Mouse (Mus musculus) limb, embryonic 11.5 days (tissue): ENCODE measurements at regions not wholly inside any gene's neighbourhood (a gene's known extent, or its start where the extent isn't known, plus 50 kb on each side); places are given as distances from the start of the nearest gene placed in this dataset.

Experiments used
- ATAC-seq: fragments of 200-750 bp; cut with Nextera tagmentation; 2 replicates; pipeline ENCODE4 v1.8.0; 2017; ENCODE audit warnings: low read depth; ENCODE audit not compliant: insufficient number of reproducible peaks, low FRiP score, low TSS enrichment
- DNase-seq: peaks from one replicate; pipeline ENCODE4 v3.0.0-alpha.2; 2015; ENCODE audit warnings: low spot score
- H3K27ac ChIP-seq: fragments of 300-500 bp; sonication (generic); replicated peaks from 2 replicates; pipeline ENCODE4 v1.5.1; 2014; ENCODE audit warnings: low read depth, mild to moderate bottlenecking, low read length
- H3K27me3 ChIP-seq: fragments of 300-500 bp; sonication (generic); 2 replicates; pipeline ENCODE4 v1.6.1; 2014; ENCODE audit warnings: mild to moderate bottlenecking, low read length, mixed read lengths; ENCODE audit not compliant: control insufficient read depth, insufficient read depth
- H3K36me3 ChIP-seq: fragments of 300-500 bp; sonication (generic); 2 replicates; pipeline ENCODE4 v1.6.1; 2014; ENCODE audit warnings: mild to moderate bottlenecking, low read length, moderate library complexity, mixed read lengths; ENCODE audit not compliant: control insufficient read depth, insufficient read depth
- H3K4me1 ChIP-seq: fragments of 300-500 bp; sonication (generic); 2 replicates; pipeline ENCODE4 v1.6.1; 2014; ENCODE audit warnings: low read length, mixed read lengths; ENCODE audit not compliant: control insufficient read depth, insufficient read depth
- H3K4me2 ChIP-seq: fragments of 300-500 bp; sonication (generic); 2 replicates; pipeline ENCODE4 v1.6.1; 2014; ENCODE audit warnings: low read depth, mild to moderate bottlenecking, moderate library complexity; ENCODE audit not compliant: severe bottlenecking
- H3K4me3 ChIP-seq: fragments of 300-500 bp; sonication (generic); 2 replicates; pipeline ENCODE4 v1.5.1; 2014; ENCODE audit warnings: low read depth, low read length
- H3K9ac ChIP-seq: fragments of 300-500 bp; sonication (generic); 2 replicates; pipeline ENCODE4 v1.6.1; 2014; ENCODE audit warnings: mild to moderate bottlenecking, low read length
- H3K9me3 ChIP-seq: fragments of 300-500 bp; sonication (generic); 2 replicates; pipeline ENCODE4 v1.6.1; 2016; ENCODE audit warnings: low read length; ENCODE audit not compliant: control insufficient read depth
- WGBS: fragments of 180-500 bp; shearing (Covaris S2); extraction: QIAGEN DNeasy Blood & Tissue Kit; methylation state at CpG from one replicate; pipeline ENCODE4 v1.1.7; 2014; 5-methylcytosine and 5-hydroxymethylcytosine counted together

GRCm38 (mm10) chr13:56358827-56359226, 62.5 kb upstream of the Cxcl14 start:
- Histone ChIP-seq H3K27ac (no peak overlapping the region), H3K4me1 (no peaks in the 10 kb centered on the region), H3K27me3 (no peaks in the 10 kb centered on the region), H3K36me3 (no peaks in the 10 kb centered on the region), H3K9ac (no peak overlapping the region), H3K9me3 (no peaks in the 10 kb centered on the region), H3K4me2 (no peak overlapping the region), H3K4me3 (no peak overlapping the region)
- no peak for DNase-seq
- ATAC-seq: no peak
- WGBS: 54% methylated on average over 7 of the region's 7 CpGs

DNA sequence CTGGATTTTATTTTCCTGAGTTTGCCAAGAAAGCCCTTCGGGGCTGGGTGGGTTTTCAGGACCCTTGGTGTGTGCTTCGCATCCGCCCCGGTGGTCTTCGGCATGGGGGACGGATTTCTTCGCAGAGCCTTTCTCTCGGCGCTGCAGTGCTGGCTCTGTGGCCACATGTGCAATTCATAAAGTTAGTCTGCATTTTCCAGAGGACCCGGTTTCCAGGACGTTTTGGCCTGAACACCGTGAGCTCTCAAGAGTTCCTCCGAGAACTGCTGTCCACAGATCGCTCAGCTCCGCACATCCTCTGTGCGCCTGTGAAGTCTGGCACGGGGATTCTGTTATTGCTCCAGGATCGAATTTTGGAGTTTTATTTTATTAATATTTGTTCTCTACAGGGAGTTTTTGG, 63.2 kb upstream of the Cxcl14 start:
- no peaks in the 10 kb centered on the region for H3K36me3 ChIP-seq
- peak; percentile 46 for DNase-seq
- no peak overlapping the region for H3K27ac ChIP-seq
- 75% methylated on average over 18 of the region's 18 CpGs for WGBS
- no peak overlapping the region for H3K9ac ChIP-seq
- H3K4me1 ChIP-seq: no peaks in the 10 kb centered on the region
- H3K4me2 ChIP-seq: no peak overlapping the region
- H3K9me3 ChIP-seq: no peaks in the 10 kb centered on the region
- H3K4me3 ChIP-seq: no peak overlapping the region
- H3K27me3 ChIP-seq: no peaks in the 10 kb centered on the region
- ATAC-seq: no peak

- ATAC-seq: no peak
- H3K4me3 ChIP-seq: no peak overlapping the region
- WGBS: 86% methylated on average over 2 of the region's 2 CpGs
- H3K27ac ChIP-seq: no peak overlapping the region
- H3K4me2 ChIP-seq: no peak overlapping the region
- H3K36me3 ChIP-seq: no peaks in the 10 kb centered on the region
- no peaks in the 10 kb centered on the region for H3K9me3 ChIP-seq
- H3K9ac ChIP-seq: no peak overlapping the region
- DNase-seq: no peak
- H3K27me3 ChIP-seq: no peaks in the 10 kb centered on the region
- H3K4me1 ChIP-seq: no peaks in the 10 kb centered on the region
Measured at GRCm38 (mm10) chr13:56360803-56361202, 64.5 kb upstream of the Cxcl14 start.

GRCm38 (mm10) chr13:56362238-56362637, 64.2 kb upstream of the Gm3045 start:
- ATAC-seq: no peak
- H3K27ac ChIP-seq: no peak overlapping the region
- WGBS: 71% methylated on average over 4 of the region's 4 CpGs

DNA sequence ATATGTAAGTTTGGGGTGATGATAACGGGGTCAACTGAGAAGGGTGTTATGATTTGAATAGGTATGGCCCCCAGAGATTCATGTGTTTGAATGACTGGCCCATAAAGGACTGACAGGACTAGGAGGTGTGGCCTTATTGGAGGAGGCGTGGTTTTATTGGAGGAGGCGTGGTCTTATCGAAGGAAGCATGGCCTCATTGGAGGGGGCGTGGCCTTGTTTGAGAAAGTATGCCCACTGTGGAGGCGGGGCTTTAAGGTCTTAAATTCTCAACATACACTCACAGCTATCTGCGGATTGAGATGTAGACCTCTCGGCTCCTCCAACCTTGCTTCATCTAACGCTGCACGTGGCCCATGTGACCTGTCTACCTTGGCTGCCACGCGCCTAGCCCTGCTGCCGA, 63.7 kb upstream of the Gm3045 start:
- 37% methylated on average over 13 of the region's 13 CpGs for WGBS
- H3K36me3 ChIP-seq: no peaks in the 10 kb centered on the region
- H3K27me3 ChIP-seq: no peaks in the 10 kb centered on the region
- no peaks in the 10 kb centered on the region for H3K4me1 ChIP-seq
- H3K27ac ChIP-seq: no peak overlapping the region
- ATAC-seq: no peak
- no peak overlapping the region for H3K4me3 ChIP-seq
- no peak overlapping the region for H3K4me2 ChIP-seq
- no peak overlapping the region for H3K9ac ChIP-seq
- DNase-seq: no peak
- no peaks in the 10 kb centered on the region for H3K9me3 ChIP-seq

More at GRCm38 (mm10) chr13:56362238-56362637, 64.2 kb upstream of the Gm3045 start:
- no peaks in the 10 kb centered on the region for H3K4me1 ChIP-seq
- H3K9me3 ChIP-seq: no peaks in the 10 kb centered on the region
- no peaks in the 10 kb centered on the region for H3K36me3 ChIP-seq
- no peak overlapping the region for H3K4me2 ChIP-seq
- DNase-seq: no peak
- no peaks in the 10 kb centered on the region for H3K27me3 ChIP-seq
- no peak overlapping the region for H3K9ac ChIP-seq
- H3K4me3 ChIP-seq: no peak overlapping the region

DNA sequence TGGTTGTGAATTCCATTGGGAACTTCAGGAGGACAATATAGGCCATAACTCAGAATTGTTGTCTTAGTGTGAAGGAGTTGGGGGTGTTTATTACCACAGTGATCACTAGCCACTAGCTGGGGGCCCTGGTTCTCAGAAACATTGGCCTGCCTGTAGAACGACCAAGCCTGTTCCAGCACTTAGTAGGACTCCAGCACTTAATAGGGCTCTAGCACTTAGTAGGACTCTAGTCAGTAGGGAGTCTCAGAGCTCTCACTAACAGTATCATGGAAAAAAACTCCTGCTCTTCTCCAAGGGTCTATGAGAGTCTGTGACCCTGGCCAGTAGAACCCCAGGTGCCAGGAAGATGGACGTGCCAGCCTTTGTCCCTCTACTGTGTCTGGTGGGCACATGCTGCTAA, 56.8 kb upstream of the Gm3045 start:
- no peak overlapping the region for H3K4me3 ChIP-seq
- H3K4me2 ChIP-seq: no peak overlapping the region
- no peak for DNase-seq
- WGBS: 73% methylated on average over 2 of the region's 2 CpGs
- no peak overlapping the region for H3K9ac ChIP-seq
- H3K27me3 ChIP-seq: no peaks in the 10 kb centered on the region
- no peak overlapping the region for H3K27ac ChIP-seq
- no peak for ATAC-seq
- no peaks in the 10 kb centered on the region for H3K9me3 ChIP-seq
- H3K4me1 ChIP-seq: peaks cover 13% of the 10 kb centered on the region
- H3K36me3 ChIP-seq: no peaks in the 10 kb centered on the region

DNA sequence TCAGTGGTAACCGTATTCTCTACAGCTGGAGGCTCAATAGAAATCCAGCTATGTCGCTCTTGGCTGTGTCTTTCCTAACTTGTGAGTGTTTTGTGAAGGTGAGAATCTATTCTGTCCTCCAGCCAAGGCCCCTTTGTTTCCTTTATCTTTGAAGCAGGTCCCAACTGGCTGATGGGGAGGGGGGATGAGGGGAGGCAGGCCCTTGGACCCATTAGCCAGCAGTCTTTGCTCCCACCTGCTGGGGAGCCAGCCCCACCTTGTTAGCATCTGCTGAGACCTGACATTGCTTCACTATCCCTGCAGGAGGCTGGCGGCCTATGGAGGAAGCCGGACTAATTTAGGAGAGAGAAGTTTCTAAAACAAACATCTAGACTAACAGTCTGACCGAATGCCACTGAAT, 55.0 kb upstream of the Gm3045 start:
- DNase-seq: no peak
- no peak for ATAC-seq
- Histone ChIP-seq H3K27me3 (no peaks in the 10 kb centered on the region), H3K4me3 (no peak overlapping the region), H3K9me3 (no peaks in the 10 kb centered on the region), H3K4me1 (peaks cover 13% of the 10 kb centered on the region), H3K27ac (0 out of 2 replicates have a peak overlapping the region, but pooled peaks have one; percentile 8), H3K36me3 (no peaks in the 10 kb centered on the region), H3K4me2 (no peak overlapping the region), H3K9ac (no peak overlapping the region)
- 21% methylated on average over 5 of the region's 5 CpGs for WGBS

DNA sequence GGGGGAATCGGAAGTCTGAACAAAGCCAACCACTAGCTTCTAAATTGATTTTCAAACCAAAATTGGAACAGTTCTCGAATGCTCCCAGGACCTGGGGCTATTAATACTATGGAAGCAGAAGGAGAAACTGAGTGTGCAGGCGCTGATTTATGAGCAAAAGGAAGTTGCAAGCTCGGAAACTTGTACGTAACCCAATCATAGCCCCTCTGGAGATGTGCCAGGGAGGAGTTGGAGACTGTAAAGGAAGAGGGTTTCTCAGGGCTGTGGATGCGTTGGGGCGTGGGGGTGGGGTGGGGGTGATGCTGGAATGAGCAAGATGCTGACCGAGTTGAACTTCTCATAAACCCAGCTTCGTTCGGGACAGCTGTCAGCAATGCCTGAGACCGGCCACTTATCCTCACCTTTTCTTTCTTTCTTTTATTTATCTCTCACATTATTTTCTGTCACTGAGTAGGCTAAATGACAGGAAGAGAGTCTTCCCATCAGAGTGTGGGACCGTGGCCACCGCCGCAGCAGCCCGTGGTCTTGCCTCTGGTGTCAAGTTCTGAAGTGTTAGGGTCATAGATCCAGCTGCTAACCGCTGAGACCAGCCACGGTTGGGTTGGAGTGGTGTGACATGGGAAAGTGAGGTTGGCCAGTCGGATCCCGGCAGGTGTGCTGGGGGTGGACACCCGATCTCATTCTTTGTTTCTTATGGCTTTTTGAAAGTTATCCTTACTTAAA, 54.2 kb upstream of the Gm3045 start:
- Histone ChIP-seq H3K9me3 (no peaks in the 10 kb centered on the region), H3K4me3 (no peak overlapping the region), H3K4me1 (peaks cover 13% of the 10 kb centered on the region), H3K27ac (no peak overlapping the region), H3K36me3 (no peaks in the 10 kb centered on the region), H3K9ac (no peak overlapping the region), H3K4me2 (no peak overlapping the region), H3K27me3 (no peaks in the 10 kb centered on the region)
- 60% methylated on average over 20 of the region's 20 CpGs for WGBS
- ATAC-seq: no peak
- no peak for DNase-seq

DNA sequence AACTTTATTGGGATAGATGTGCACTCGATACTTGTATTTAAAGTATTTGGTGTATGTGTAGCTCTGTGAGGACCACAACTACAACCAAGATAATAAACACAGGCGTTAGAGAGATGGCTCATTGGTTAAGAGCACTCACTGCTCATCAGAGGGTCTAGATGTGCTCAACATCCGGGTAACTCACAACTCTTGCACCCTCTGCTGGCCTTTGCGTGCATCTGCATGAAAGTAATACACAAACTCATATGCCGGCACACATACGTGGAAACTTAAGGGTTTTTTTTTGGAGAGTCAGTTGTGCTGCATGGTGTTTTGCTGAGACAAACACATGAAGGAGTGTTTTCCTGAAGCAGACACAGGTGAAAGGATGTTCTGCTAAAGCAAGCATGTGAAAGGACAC, 53.7 kb upstream of the Gm3045 start:
- ATAC-seq (no peak), DNase-seq (no peak)
- H3K9ac ChIP-seq: no peak overlapping the region
- H3K9me3 ChIP-seq: no peaks in the 10 kb centered on the region
- no peak overlapping the region for H3K4me3 ChIP-seq
- H3K4me2 ChIP-seq: no peak overlapping the region
- H3K27ac ChIP-seq: no peak overlapping the region
- H3K4me1 ChIP-seq: peaks cover 13% of the 10 kb centered on the region
- WGBS: 79% methylated on average over 6 of the region's 6 CpGs
- H3K27me3 ChIP-seq: no peaks in the 10 kb centered on the region
- H3K36me3 ChIP-seq: no peaks in the 10 kb centered on the region
